Mouse (Mus musculus) limb, embryonic 11.5 days (tissue): ENCODE data around the gene P3h3. TPM values are rescaled to one million over a fixed set of nuclear protein-coding genes. Genes with fewer than 3 reads are reported as not detected.

Experiments used
- ATAC-seq: fragments of 200-750 bp; cut with Nextera tagmentation; 2 replicates; pipeline ENCODE4 v1.8.0; 2017; ENCODE audit warnings: low read depth; ENCODE audit not compliant: insufficient number of reproducible peaks, low FRiP score, low TSS enrichment
- DNase-seq: peaks from one replicate; pipeline ENCODE4 v3.0.0-alpha.2; 2015; ENCODE audit warnings: low spot score
- H3K27ac ChIP-seq: fragments of 300-500 bp; sonication (generic); replicated peaks from 2 replicates; pipeline ENCODE4 v1.5.1; 2014; ENCODE audit warnings: low read depth, mild to moderate bottlenecking, low read length
- H3K27me3 ChIP-seq: fragments of 300-500 bp; sonication (generic); 2 replicates; pipeline ENCODE4 v1.6.1; 2014; ENCODE audit warnings: mild to moderate bottlenecking, low read length, mixed read lengths; ENCODE audit not compliant: control insufficient read depth, insufficient read depth
- H3K36me3 ChIP-seq: fragments of 300-500 bp; sonication (generic); 2 replicates; pipeline ENCODE4 v1.6.1; 2014; ENCODE audit warnings: mild to moderate bottlenecking, low read length, moderate library complexity, mixed read lengths; ENCODE audit not compliant: control insufficient read depth, insufficient read depth
- H3K4me1 ChIP-seq: fragments of 300-500 bp; sonication (generic); 2 replicates; pipeline ENCODE4 v1.6.1; 2014; ENCODE audit warnings: low read length, mixed read lengths; ENCODE audit not compliant: control insufficient read depth, insufficient read depth
- H3K4me2 ChIP-seq: fragments of 300-500 bp; sonication (generic); 2 replicates; pipeline ENCODE4 v1.6.1; 2014; ENCODE audit warnings: low read depth, mild to moderate bottlenecking, moderate library complexity; ENCODE audit not compliant: severe bottlenecking
- H3K4me3 ChIP-seq: fragments of 300-500 bp; sonication (generic); 2 replicates; pipeline ENCODE4 v1.5.1; 2014; ENCODE audit warnings: low read depth, low read length
- H3K9ac ChIP-seq: fragments of 300-500 bp; sonication (generic); 2 replicates; pipeline ENCODE4 v1.6.1; 2014; ENCODE audit warnings: mild to moderate bottlenecking, low read length
- H3K9me3 ChIP-seq: fragments of 300-500 bp; sonication (generic); 2 replicates; pipeline ENCODE4 v1.6.1; 2016; ENCODE audit warnings: low read length; ENCODE audit not compliant: control insufficient read depth
- WGBS: fragments of 180-500 bp; shearing (Covaris S2); extraction: QIAGEN DNeasy Blood & Tissue Kit; methylation state at CpG from one replicate; pipeline ENCODE4 v1.1.7; 2014; 5-methylcytosine and 5-hydroxymethylcytosine counted together
- polyA plus RNA-seq: library from polyadenylated mRNA; unstranded; fragments of >200 nt; fragmentation: Nextera tagmentation; extraction: Ambion mirVana; gene quantifications from 2 replicates; pipeline ENCODE4 v1.2.1, GENCODE M21; 2014

Gene P3h3
- polyA plus RNA-seq, 1 experiment from 2014 or later = 23.1 TPM

DNA sequence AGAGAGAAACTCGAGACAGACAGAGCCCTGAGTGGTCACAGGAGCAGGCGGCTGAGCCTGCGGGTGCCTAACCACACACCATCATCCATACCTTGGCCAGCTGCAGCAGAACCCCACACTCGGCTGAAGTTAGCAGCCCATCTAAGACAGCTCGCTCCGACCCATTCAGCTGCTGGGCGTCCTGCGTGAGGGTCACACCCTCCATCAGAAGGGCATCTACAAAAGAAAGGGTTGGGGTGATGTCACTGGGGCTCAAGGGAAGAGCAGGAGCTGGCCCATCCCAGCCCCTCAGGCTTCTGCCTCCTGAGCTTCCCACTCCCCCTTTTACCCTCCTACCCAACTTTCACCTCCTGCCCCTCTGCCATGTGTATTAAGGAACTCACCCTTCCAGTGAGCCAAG is 7.0 kb downstream of the P3h3 start:
- H3K9me3 ChIP-seq = no peaks in the 10 kb centered on the region
- no peak overlapping the region for H3K4me3 ChIP-seq
- no peak overlapping the region for H3K4me2 ChIP-seq
- 42% methylated on average over 8 of the region's 8 CpGs for WGBS
- ATAC-seq = no peak
- no peak overlapping the region for H3K9ac ChIP-seq
- no peak overlapping the region for H3K27ac ChIP-seq
- no peaks in the 10 kb centered on the region for H3K4me1 ChIP-seq
- no peak for DNase-seq
- peaks cover 2% of the 10 kb centered on the region; the same call in 1 of the 2 replicates for H3K36me3 ChIP-seq
- H3K27me3 ChIP-seq = no peaks in the 10 kb centered on the region

DNA sequence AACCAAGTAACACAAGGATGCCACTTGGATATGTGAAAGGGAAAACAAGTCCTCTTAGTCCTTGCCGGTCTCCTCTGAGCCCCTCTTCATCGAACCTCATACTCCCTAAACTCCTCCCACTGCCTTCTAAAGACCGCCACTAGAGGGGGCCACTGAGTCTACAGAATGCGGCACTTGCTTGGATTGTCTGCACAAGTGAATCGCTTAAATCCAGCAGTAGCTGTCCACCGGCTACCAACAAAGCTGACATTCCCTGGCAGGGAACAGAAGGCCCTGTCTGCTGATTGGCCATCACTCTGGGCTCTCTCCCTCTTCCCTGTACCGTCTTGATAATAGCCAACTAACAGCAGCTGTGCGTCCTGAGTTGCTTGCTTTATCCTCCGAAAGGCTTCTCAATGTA is 10.2 kb downstream of the P3h3 start:
- no peak overlapping the region for H3K27ac ChIP-seq
- peaks cover 2% of the 10 kb centered on the region; the same call in 1 of the 2 replicates for H3K36me3 ChIP-seq

DNA sequence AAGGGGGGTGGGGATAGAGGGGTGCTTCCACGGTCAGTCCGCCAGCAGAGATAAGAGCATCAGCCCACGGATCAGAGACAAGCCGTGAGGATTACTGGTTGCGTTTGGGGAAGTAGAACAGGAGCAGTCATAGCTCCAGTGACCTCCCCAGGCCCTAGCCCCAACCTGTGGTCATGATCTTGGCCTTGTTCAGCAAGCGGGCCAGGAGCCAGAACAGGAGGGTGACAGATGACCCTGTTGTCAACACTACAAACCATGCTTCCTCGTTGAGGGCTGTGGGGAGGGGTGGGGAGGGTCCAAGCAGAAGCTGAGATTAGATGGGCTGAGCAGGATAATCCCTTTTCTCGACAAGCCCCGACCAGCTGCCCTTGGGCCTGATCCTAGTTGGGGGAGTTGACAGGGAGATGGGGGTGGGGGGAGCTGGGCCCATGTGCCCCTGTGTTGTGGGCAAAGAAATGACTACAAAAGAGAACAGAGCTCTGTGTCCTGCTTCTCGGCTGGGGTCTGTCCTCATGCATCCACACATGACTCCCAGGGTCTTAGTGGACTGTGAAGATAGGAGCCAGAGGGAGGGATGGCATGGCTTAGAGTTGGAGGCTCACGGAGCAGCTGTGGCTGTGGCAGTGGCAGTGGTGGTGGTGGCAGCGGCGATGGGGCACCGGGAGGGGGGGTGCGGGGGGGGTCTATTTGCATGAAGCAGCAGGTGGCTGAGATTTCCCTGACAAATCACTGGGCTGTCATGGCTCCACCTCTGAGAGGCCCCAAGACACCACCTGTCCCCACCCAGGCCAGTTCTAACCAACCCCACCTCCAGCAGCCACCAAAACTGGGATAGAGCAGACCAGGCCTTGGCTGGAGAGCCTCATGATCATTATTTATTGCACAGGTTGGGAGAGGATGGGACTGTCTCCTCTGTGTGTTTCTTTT is 17.0 kb downstream of the P3h3 start, which contains the start of gene Gnb3:
Gene Gnb3 (minus strand): TSS at position 35 of the 927 bp plus-strand sequence.
- no peak for ATAC-seq
- whole genome bisulfite sequencing = 30% methylated on average over 15 of the region's 15 CpGs
- H3K27ac ChIP-seq = no peak within 1 kb of the TSS

More for the DNA sequence above, 10.2 kb downstream of the P3h3 start:
- Histone ChIP-seq H3K27me3 (no peaks in the 10 kb centered on the region), H3K4me2 (no peak overlapping the region), H3K4me3 (no peak overlapping the region), H3K9ac (no peak overlapping the region), H3K4me1 (no peaks in the 10 kb centered on the region), H3K9me3 (no peaks in the 10 kb centered on the region)
- DNase-seq = peak; percentile 99
- WGBS = 11% methylated on average over 9 of the region's 9 CpGs
- ATAC-seq = peak; percentile 37

DNA sequence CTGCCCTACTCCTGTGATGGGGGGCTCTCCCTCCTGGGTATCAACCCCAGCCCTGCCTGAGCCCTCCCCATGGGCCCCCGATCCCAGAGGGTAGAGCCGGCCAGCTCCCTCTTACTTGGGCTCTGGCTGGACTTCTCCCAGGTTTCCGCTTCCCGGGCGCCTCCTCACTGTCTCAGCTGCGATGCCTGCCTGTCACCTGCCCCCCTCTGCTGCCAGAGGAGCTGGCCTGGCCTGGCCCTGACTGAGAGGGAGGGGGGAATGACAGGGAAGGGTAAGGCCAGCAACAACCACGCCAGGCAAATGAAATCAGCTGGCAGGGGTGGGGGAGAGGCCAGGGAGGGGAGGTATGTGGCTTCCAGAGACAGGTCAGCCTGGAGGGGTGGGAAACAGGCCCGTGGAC is 17.7 kb downstream of the P3h3 start:
- 9% methylated on average over 8 of the region's 8 CpGs for WGBS
- peaks cover 2% of the 10 kb centered on the region; the same call in 1 of the 2 replicates for H3K36me3 ChIP-seq
- peak overlapping the region; percentile 1; the same call in 1 of the 2 replicates for H3K9ac ChIP-seq
- H3K27me3 ChIP-seq = no peaks in the 10 kb centered on the region
- 0 out of 2 replicates have a peak overlapping the region, but pooled peaks have one; percentile 2 for H3K4me3 ChIP-seq
- no peak overlapping the region; the same call in 1 of the 2 replicates for H3K4me2 ChIP-seq
- no peaks in the 10 kb centered on the region for H3K9me3 ChIP-seq
- DNase-seq = no peak
- H3K4me1 ChIP-seq = peaks cover 29% of the 10 kb centered on the region
- no peak overlapping the region for H3K27ac ChIP-seq
- ATAC-seq = no peak

More for the DNA sequence above, 17.0 kb downstream of the P3h3 start, which contains the start of gene Gnb3:
- peaks cover 2% of the 10 kb centered on the region; the same call in 1 of the 2 replicates for H3K36me3 ChIP-seq
- no peak within 1 kb of the TSS; the same call in 1 of the 2 replicates for H3K4me2 ChIP-seq
- 0 out of 2 replicates have a peak within 1 kb of the TSS, but pooled peaks have one; percentile 2 for H3K4me3 ChIP-seq
- DNase-seq = no peak
- peak within 1 kb of the TSS; percentile 1; the same call in 1 of the 2 replicates for H3K9ac ChIP-seq
- no peaks in the 10 kb centered on the region for H3K27me3 ChIP-seq
- H3K4me1 ChIP-seq = peaks cover 24% of the 10 kb centered on the region
- H3K9me3 ChIP-seq = no peaks in the 10 kb centered on the region

DNA sequence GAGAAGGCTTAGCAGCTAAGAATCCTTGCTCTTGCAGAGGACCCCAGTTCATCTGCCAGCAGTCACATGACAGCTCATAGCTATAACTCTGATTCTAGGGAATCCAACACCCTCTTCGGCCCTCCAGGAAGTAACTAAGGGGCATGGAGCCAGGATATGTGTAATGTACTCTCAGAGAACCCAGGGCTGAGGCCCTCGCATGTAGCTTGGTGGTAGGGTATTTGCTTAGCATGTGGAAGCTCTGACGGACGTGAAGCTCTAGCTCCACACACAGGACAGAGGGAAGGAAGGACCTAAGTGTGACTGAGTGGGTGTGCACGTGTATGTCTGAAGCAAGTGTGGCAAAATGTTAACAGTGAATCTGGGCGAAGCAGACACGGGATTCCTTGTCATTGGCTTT is 21.1 kb downstream of the P3h3 start:
- Histone ChIP-seq H3K27ac (no peak overlapping the region), H3K36me3 (peaks cover 20% of the 10 kb centered on the region), H3K4me2 (no peak overlapping the region), H3K4me1 (peaks cover 30% of the 10 kb centered on the region), H3K9ac (no peak overlapping the region), H3K4me3 (no peak overlapping the region), H3K27me3 (no peaks in the 10 kb centered on the region), H3K9me3 (no peaks in the 10 kb centered on the region)
- no peak for DNase-seq
- WGBS = 80% methylated on average over 7 of the region's 7 CpGs
- no peak for ATAC-seq

DNA sequence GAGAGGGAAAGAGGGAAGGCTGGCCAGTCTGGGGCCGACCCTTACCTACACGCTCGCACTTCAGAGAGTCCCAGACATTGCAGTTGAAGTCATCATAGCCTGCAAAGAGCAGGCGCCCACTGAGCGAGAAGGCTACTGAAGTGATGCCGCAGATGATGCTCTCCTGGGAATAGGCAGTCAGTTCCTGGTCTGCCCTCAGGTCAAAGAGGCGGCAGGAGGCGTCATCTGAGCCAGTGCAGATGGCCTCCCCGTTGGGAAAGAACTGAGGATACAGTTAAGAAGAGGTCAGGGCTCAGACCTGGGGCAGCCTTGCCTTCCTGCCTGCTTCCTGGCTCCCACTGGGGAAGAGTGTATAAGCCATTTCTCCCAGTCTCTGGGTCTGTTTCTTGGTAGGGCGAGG is 22.0 kb downstream of the P3h3 start:
- Histone ChIP-seq H3K27me3 (no peaks in the 10 kb centered on the region), H3K4me3 (no peak overlapping the region), H3K36me3 (peaks cover 19% of the 10 kb centered on the region), H3K27ac (no peak overlapping the region), H3K4me2 (no peak overlapping the region), H3K9ac (peak overlapping the region; percentile 17), H3K9me3 (no peaks in the 10 kb centered on the region), H3K4me1 (peaks cover 32% of the 10 kb centered on the region)
- 38% methylated on average over 10 of the region's 10 CpGs for WGBS
- ATAC-seq (no peak), DNase-seq (no peak)

DNA sequence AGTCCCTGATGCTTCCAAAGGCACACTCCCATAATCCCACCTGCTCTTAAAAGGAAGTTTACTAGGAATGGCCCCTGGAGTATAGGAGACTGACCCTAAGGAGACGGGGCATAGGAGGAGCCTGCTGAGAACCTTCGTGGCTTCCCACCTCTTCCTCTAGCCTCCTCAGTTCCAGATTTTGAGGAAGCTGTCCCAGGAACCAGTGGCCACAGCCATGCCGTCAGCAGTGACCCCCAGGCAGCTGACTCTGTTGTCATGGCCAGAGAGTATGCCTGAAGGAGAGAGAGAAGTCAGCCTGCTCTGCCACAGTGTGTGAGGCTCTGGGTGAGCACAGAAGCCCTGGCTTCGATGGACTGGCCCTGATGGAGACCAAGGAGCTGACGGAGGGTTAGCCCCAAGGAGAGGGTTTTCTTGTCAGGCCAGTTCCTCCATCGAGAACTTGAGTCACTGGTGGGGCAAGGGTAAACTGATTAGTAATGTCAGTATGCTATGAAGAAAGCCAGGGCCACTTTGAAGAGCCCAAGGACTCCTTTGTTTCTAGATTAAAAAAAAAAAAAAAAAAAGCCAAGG is 23.0 kb downstream of the P3h3 start:
- Histone ChIP-seq H3K27me3 (no peaks in the 10 kb centered on the region), H3K4me1 (peaks cover 26% of the 10 kb centered on the region), H3K4me3 (no peak overlapping the region), H3K4me2 (no peak overlapping the region), H3K27ac (no peak overlapping the region), H3K36me3 (peaks cover 19% of the 10 kb centered on the region), H3K9ac (peak overlapping the region; percentile 27; the same call in 1 of the 2 replicates), H3K9me3 (no peaks in the 10 kb centered on the region)
- WGBS = 85% methylated on average over 6 of the region's 6 CpGs
- no peak for DNase-seq
- no peak for ATAC-seq

DNA sequence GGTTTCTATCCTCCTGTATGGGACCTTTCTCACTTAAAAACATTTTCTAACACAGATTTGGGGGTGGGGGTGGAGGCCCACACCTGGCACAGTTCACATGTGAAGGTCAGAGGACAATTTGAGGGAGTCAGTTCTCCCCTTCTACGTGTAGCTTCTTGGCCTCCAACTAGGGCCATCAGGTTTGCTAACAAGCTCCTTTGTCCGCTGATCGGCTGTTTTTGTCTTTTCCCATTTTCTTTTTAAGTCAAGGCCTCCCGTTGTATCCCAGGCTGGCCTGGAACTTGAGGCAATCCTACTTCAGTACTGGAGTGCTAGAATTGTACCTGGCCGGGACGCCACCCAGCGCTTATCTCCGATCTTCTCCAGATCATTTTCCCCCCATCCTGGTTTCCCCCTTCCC is 25.9 kb downstream of the P3h3 start:
- Histone ChIP-seq H3K27me3 (no peaks in the 10 kb centered on the region), H3K4me2 (no peak overlapping the region), H3K9ac (no peak overlapping the region), H3K4me1 (peaks cover 14% of the 10 kb centered on the region; the same call in 1 of the 2 replicates), H3K9me3 (no peaks in the 10 kb centered on the region), H3K27ac (no peak overlapping the region), H3K36me3 (peaks cover 19% of the 10 kb centered on the region), H3K4me3 (no peak overlapping the region)
- ATAC-seq = no peak
- no peak for DNase-seq
- WGBS = 92% methylated on average over 8 of the region's 8 CpGs
